In genomic region chr9:83893073-83893472, GRCm38 (mm10) we compare ENCODE assay signal across 15 mouse cellular contexts. TPM values are rescaled to one million over a fixed set of nuclear protein-coding genes. Genes with fewer than 3 reads are reported as not detected.
"Had no signal": no experiment of that assay in that cellular context is flagged by ENCODE, and none has a peak within 500 bp of the region (broad histone marks: within the 10 kb centered on the region; RNA-seq: fewer than 3 reads in every experiment).

No protein-coding gene starts in this region.

- H3K4me3 ChIP-seq: limb, embryonic 13.5 days; liver, embryonic 15.5 days; midbrain, embryonic 12.5 days had no signal

- ATAC-seq: midbrain, embryonic 16.5 days had no signal

- H3K9ac ChIP-seq: limb, embryonic 13.5 days; liver, embryonic 15.5 days; lung, embryonic 14.5 days; midbrain, embryonic 12.5 days had no signal

- H3K27ac ChIP-seq: limb, embryonic 13.5 days; liver, embryonic 15.5 days; macrophage; midbrain, embryonic 12.5 days had no signal

- H3K4me2 ChIP-seq: limb, embryonic 13.5 days; liver, embryonic 15.5 days; lung, embryonic 14.5 days; midbrain, embryonic 12.5 days had no signal

- DNase-seq: kidney, adult 8-10 months; kidney, postnatal 36 days; layer of hippocampus, adult 9-11 months; layer of hippocampus, postnatal 36 days; left cerebral cortex, postnatal 4 days; lung, embryonic 14.5 days; right cerebral cortex, postnatal 4 days; spleen, adult 18-20 months; thymus, adult 18-20 months had no signal

- H3K36me3 ChIP-seq: limb, embryonic 13.5 days; liver, embryonic 15.5 days; midbrain, embryonic 12.5 days had no signal

- H3K27me3 ChIP-seq: limb, embryonic 13.5 days; liver, embryonic 15.5 days; midbrain, embryonic 12.5 days had no signal

- H3K4me1 ChIP-seq: limb, embryonic 13.5 days; liver, embryonic 15.5 days; midbrain, embryonic 12.5 days had no signal

- H3K9me3 ChIP-seq: limb, embryonic 13.5 days; liver, embryonic 15.5 days; midbrain, embryonic 12.5 days had no signal

RNA-seq across cellular contexts. Expression of gene Ttk, which starts 58.6 kb away (rescaled TPM):
- polyA plus RNA-seq: liver, adult 2 months had no signal
